Mouse (Mus musculus) kidney, postnatal 0 days (tissue): Measurements from ENCODE around the gene Fbxo30. TPM values are rescaled to one million over a fixed set of nuclear protein-coding genes. Genes with fewer than 3 reads are reported as not detected.
A peak's percentile ranks its signal among the peaks of the same experiment; 100 is the strongest.

Experiments used
- ATAC-seq: fragments of 200-750 bp; cut with Nextera tagmentation; replicated peaks from 2 replicates; pipeline ENCODE4 v1.8.0; 2017; ENCODE audit warnings: low read depth, moderate number of reproducible peaks, moderate TSS enrichment, moderate library complexity; ENCODE audit not compliant: low FRiP score
- DNase-seq: peaks from one replicate; pipeline ENCODE4 v3.0.0-alpha.2; 2016; ENCODE audit warnings: low spot score
- H3K27ac ChIP-seq: fragments of 300-500 bp; sonication (generic); 2 replicates; pipeline ENCODE4 v1.5.1; 2014; ENCODE audit warnings: mild to moderate bottlenecking
- H3K27me3 ChIP-seq: fragments of 300-500 bp; sonication (generic); 2 replicates; pipeline ENCODE4 v1.6.1; 2014; ENCODE audit warnings: low read length, mixed read lengths; ENCODE audit not compliant: insufficient read depth
- H3K36me3 ChIP-seq: fragments of 300-500 bp; sonication (generic); 2 replicates; pipeline ENCODE4 v1.6.1; 2014; ENCODE audit warnings: low read length, mixed read lengths; ENCODE audit not compliant: insufficient read depth
- H3K4me1 ChIP-seq: fragments of 300-500 bp; sonication (generic); replicated peaks from 2 replicates; pipeline ENCODE4 v1.6.1; 2014; ENCODE audit warnings: antibody characterized with exemption, low read length, mixed read lengths; ENCODE audit not compliant: insufficient read depth
- H3K4me2 ChIP-seq: fragments of 300-500 bp; sonication (generic); 2 replicates; pipeline ENCODE4 v1.6.1; 2014; ENCODE audit warnings: mild to moderate bottlenecking, low read length, moderate library complexity, mixed read lengths
- H3K4me3 ChIP-seq: fragments of 300-500 bp; sonication (generic); replicated peaks from 2 replicates; pipeline ENCODE4 v1.5.1; 2014; ENCODE audit warnings: low read depth, low read length
- H3K9ac ChIP-seq: fragments of 300-500 bp; sonication (generic); 2 replicates; pipeline ENCODE4 v1.6.1; 2014; ENCODE audit warnings: low read depth, low read length
- H3K9me3 ChIP-seq: fragments of 300-500 bp; sonication (generic); replicated peaks from 2 replicates; pipeline ENCODE4 v1.6.1; 2016; ENCODE audit warnings: low read length, inconsistent platforms, mixed read lengths
- CTCF ChIP-seq: IDR thresholded peaks from 2 replicates; pipeline ENCODE4 v1.5.1; 2016; ENCODE audit warnings: antibody characterized with exemption, low read depth, mild to moderate bottlenecking, moderate library complexity
- WGBS: fragments of 180-500 bp; shearing (Covaris S2); extraction: QIAGEN DNeasy Blood & Tissue Kit; methylation state at CpG from one replicate; pipeline ENCODE4 v1.1.7; 2014; 5-methylcytosine and 5-hydroxymethylcytosine counted together
- polyA plus RNA-seq: library from polyadenylated mRNA; unstranded; fragments of >200 nt; fragmentation: Nextera tagmentation; extraction: Ambion mirVana; gene quantifications from 2 replicates; pipeline ENCODE4 v1.2.1, GENCODE M21; 2015

Fbxo30 gene
- polyA plus RNA-seq, 1 experiment from 2014 or later = 18.8 TPM

GRCm38 (mm10) chr10:11319446-11319970 is 38.4 kb downstream of the Fbxo30 start:
- no peaks in the 10 kb centered on the region for H3K9me3 ChIP-seq
- H3K4me1 ChIP-seq = no peaks in the 10 kb centered on the region
- H3K9ac ChIP-seq = no peak overlapping the region
- H3K36me3 ChIP-seq = no peaks in the 10 kb centered on the region
- H3K27me3 ChIP-seq = no peaks in the 10 kb centered on the region
- no peak for DNase-seq
- WGBS = 79% methylated on average over 1 of the region's 1 CpGs
- no peak for ATAC-seq
- H3K27ac ChIP-seq = no peak overlapping the region
- H3K4me2 ChIP-seq = no peak overlapping the region
- no peak for TF ChIP-seq CTCF
- no peak overlapping the region for H3K4me3 ChIP-seq

- H3K4me1 ChIP-seq = no peaks in the 10 kb centered on the region
- no peaks in the 10 kb centered on the region for H3K36me3 ChIP-seq
- no peaks in the 10 kb centered on the region for H3K27me3 ChIP-seq
- H3K4me3 ChIP-seq = no peak overlapping the region
- no peaks in the 10 kb centered on the region for H3K9me3 ChIP-seq
- ATAC-seq = no peak
- no peak overlapping the region for H3K27ac ChIP-seq
- no peak for TF ChIP-seq CTCF
- 87% methylated on average over 7 of the region's 7 CpGs for WGBS
- no peak overlapping the region for H3K4me2 ChIP-seq
- no peak for DNase-seq
- no peak overlapping the region for H3K9ac ChIP-seq
Observed at GRCm38 (mm10) chr10:11322316-11322715, 41.2 kb downstream of the Fbxo30 start.

- Histone ChIP-seq H3K4me3 (no peak overlapping the region), H3K9ac (no peak overlapping the region), H3K9me3 (no peaks in the 10 kb centered on the region), H3K27ac (no peak overlapping the region), H3K4me1 (no peaks in the 10 kb centered on the region), H3K4me2 (no peak overlapping the region), H3K27me3 (no peaks in the 10 kb centered on the region), H3K36me3 (no peaks in the 10 kb centered on the region)
- no peak for ATAC-seq
- 72% methylated on average over 4 of the region's 4 CpGs for WGBS
- no peak for TF ChIP-seq CTCF
- no peak for DNase-seq
Observed at GRCm38 (mm10) chr10:11323202-11323898, 42.2 kb downstream of the Fbxo30 start.

GRCm38 (mm10) chr10:11326526-11326925 is 45.4 kb downstream of the Fbxo30 start:
- no peaks in the 10 kb centered on the region for H3K27me3 ChIP-seq

GRCm38 (mm10) chr10:11343205-11344141 is 62.3 kb downstream of the Fbxo30 start, which contains the start of gene Epm2a:
TSS of gene Epm2a (plus strand) at chr10:11343404.
- no peaks in the 10 kb centered on the region for H3K9me3 ChIP-seq
- H3K36me3 ChIP-seq = no peaks in the 10 kb centered on the region
- peak within 1 kb of the TSS; percentile 94 for H3K9ac ChIP-seq
- no peak for TF ChIP-seq CTCF
- ATAC-seq = peak; percentile 98
- peak within 1 kb of the TSS; percentile 97 for H3K27ac ChIP-seq
- H3K27me3 ChIP-seq = no peaks in the 10 kb centered on the region
- DNase-seq = peak; percentile 93
- peak within 1 kb of the TSS; percentile 78 for H3K4me2 ChIP-seq
- no peaks in the 10 kb centered on the region for H3K4me1 ChIP-seq
- peak within 1 kb of the TSS; percentile 73 for H3K4me3 ChIP-seq
- under 1% methylated on average over 71 of the region's 106 CpGs for WGBS

More at GRCm38 (mm10) chr10:11326526-11326925, 45.4 kb downstream of the Fbxo30 start:
- H3K9ac ChIP-seq = no peak overlapping the region
- H3K27ac ChIP-seq = no peak overlapping the region
- TF ChIP-seq CTCF = peak; percentile 63
- WGBS = 92% methylated on average over 3 of the region's 3 CpGs
- H3K4me1 ChIP-seq = no peaks in the 10 kb centered on the region
- DNase-seq (no peak), ATAC-seq (no peak)
- H3K4me2 ChIP-seq = no peak overlapping the region
- no peak overlapping the region for H3K4me3 ChIP-seq
- no peaks in the 10 kb centered on the region for H3K9me3 ChIP-seq
- H3K36me3 ChIP-seq = no peaks in the 10 kb centered on the region
